Mouse (Mus musculus): ENCODE results near the gene Dnaaf1. TPM values are rescaled to one million over a fixed set of nuclear protein-coding genes. Genes with fewer than 3 reads are reported as not detected.

Gene Dnaaf1
- polyA plus RNA-seq (2015; fragmentation: Nextera tagmentation; extraction: Ambion mirVana): 0.50 and 0.71 TPM in 2 replicates

DNA sequence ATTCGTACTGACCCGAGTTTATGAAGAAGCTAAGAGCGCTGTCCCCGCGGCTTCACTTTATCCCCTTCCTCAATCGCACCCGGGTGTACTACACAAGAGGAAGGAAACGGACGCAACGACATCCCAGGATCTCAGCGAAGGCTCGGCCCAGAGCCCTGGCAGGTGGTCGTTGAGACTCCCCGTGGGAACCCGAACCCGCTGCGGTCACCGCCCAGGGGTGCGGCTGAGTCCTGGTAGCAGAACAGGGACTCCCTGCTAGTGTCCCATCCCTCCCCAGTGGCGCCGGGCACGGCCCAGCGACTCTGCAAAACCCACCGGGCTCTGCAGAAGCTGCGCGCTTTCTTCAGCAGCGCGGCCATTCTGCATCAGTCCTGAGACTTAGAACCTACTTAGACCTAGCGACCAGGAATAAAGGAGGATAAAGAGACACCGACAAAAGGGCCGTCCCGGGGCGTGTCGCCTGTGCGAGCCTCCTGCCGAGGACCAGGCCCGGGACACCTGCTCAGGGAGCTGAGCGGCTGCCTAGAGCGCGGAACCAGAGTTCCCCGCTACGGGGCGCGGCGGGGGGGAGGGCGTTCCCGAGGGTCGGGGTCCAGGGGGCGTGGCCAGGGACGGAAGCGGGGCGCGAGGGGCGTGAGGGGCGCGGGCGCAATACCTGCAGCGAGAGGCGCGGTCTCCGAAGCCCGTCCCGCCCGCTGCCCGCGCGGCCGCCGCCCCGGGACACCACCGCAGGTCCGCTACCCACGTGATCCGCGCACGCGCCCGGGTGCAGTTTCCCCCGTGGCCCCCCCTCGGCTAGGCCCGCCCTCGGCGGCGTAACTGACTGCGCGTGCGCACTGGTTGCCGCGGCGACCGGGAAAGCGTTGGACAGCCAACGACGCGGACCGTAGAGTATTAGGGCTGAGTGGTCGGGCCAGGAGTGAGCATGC, at the start of gene Dnaaf1, which contains the start of gene Hsdl1:
TSS of gene Dnaaf1 (plus strand) at position 799 of the 929 bp plus-strand sequence.
TSS of gene Hsdl1 (minus strand) at position 747 of the 929 bp plus-strand sequence.
- peak; percentile 84 for ATAC-seq (replicated peaks; ENCODE audit: extremely low read depth, insufficient read depth, low FRiP score)
- H3K36me3 ChIP-seq (ENCODE audit: control insufficient read depth, insufficient read depth): no peaks in the 10 kb centered on the region
- H3K4me2 ChIP-seq (ENCODE audit: low read depth, low read length): peak within 1 kb of the TSS; percentile 87
- 0 out of 2 replicates have a peak, but pooled peaks cover 8% of the 10 kb centered on the region for H3K27me3 ChIP-seq (ENCODE audit: control insufficient read depth, insufficient read depth, low read length)
- H3K9ac ChIP-seq (ENCODE audit: low read length): peak within 1 kb of the TSS; percentile 84
- peak within 1 kb of the TSS; percentile 71 for H3K4me3 ChIP-seq (ENCODE audit: low read length)
- under 1% methylated on average over 92 of the region's 97 CpGs for WGBS
- no peaks in the 10 kb centered on the region for H3K9me3 ChIP-seq (replicated peaks; ENCODE audit: control insufficient read depth, low read length)
- H3K27ac ChIP-seq (ENCODE audit: low read length): peak within 1 kb of the TSS; percentile 33
- peaks cover 11% of the 10 kb centered on the region for H3K4me1 ChIP-seq (ENCODE audit: control insufficient read depth, insufficient read depth, low read length)

- Histone ChIP-seq H3K4me2 (ENCODE audit: low read depth, low read length) (no peak overlapping the region), H3K4me1 (ENCODE audit: control insufficient read depth, insufficient read depth, low read length) (no peaks in the 10 kb centered on the region), H3K27me3 (ENCODE audit: control insufficient read depth, insufficient read depth, low read length) (no peaks in the 10 kb centered on the region), H3K36me3 (ENCODE audit: control insufficient read depth, insufficient read depth) (peaks cover 70% of the 10 kb centered on the region), H3K4me3 (ENCODE audit: low read length) (no peak overlapping the region), H3K9ac (ENCODE audit: low read length) (no peak overlapping the region), H3K27ac (ENCODE audit: low read length) (no peak overlapping the region), H3K9me3 (replicated peaks; ENCODE audit: control insufficient read depth, low read length) (no peaks in the 10 kb centered on the region)
- no peak for ATAC-seq (replicated peaks; ENCODE audit: extremely low read depth, insufficient read depth, low FRiP score)
- 85% methylated on average over 7 of the region's 7 CpGs for WGBS
Measured at GRCm38 (mm10) chr8:119528762-119529161, 46.3 kb upstream of the Dnaaf1 start.

DNA sequence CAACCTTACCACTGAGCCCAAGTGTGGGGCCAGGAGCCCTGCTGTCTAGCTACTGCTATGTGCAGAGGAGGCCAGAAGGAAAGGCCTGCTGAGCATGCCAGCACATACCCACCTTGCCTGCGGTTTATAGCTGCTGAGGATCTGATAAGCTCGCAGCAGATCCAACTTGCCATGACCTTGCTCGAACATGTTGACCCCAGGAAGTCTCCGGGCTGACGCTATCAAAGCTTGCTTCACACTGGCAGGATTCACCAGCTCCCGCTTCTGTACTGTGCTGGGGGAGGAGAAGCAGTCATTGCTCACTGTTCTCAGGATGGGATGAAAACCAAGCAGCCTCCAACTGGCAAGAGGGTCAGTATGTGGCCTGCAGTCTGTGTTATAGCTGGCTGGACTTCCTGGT, 44.1 kb upstream of the Dnaaf1 start:
- ATAC-seq (replicated peaks; ENCODE audit: extremely low read depth, insufficient read depth, low FRiP score): no peak
- H3K4me1 ChIP-seq (ENCODE audit: control insufficient read depth, insufficient read depth, low read length): no peaks in the 10 kb centered on the region
- H3K27me3 ChIP-seq (ENCODE audit: control insufficient read depth, insufficient read depth, low read length): no peaks in the 10 kb centered on the region
- no peak overlapping the region for H3K9ac ChIP-seq (ENCODE audit: low read length)
- H3K9me3 ChIP-seq (replicated peaks; ENCODE audit: control insufficient read depth, low read length): no peaks in the 10 kb centered on the region
- H3K4me2 ChIP-seq (ENCODE audit: low read depth, low read length): no peak overlapping the region
- H3K27ac ChIP-seq (ENCODE audit: low read length): no peak overlapping the region
- WGBS: 60% methylated on average over 6 of the region's 6 CpGs
- no peak overlapping the region for H3K4me3 ChIP-seq (ENCODE audit: low read length)
- H3K36me3 ChIP-seq (ENCODE audit: control insufficient read depth, insufficient read depth): peaks cover 70% of the 10 kb centered on the region

GRCm38 (mm10) chr8:119531397-119531796, 43.6 kb upstream of the Dnaaf1 start:
- Histone ChIP-seq H3K4me2 (ENCODE audit: low read depth, low read length) (no peak overlapping the region), H3K9ac (ENCODE audit: low read length) (no peak overlapping the region), H3K27me3 (ENCODE audit: control insufficient read depth, insufficient read depth, low read length) (no peaks in the 10 kb centered on the region), H3K4me3 (ENCODE audit: low read length) (no peak overlapping the region), H3K27ac (ENCODE audit: low read length) (no peak overlapping the region), H3K9me3 (replicated peaks; ENCODE audit: control insufficient read depth, low read length) (no peaks in the 10 kb centered on the region), H3K4me1 (ENCODE audit: control insufficient read depth, insufficient read depth, low read length) (no peaks in the 10 kb centered on the region), H3K36me3 (ENCODE audit: control insufficient read depth, insufficient read depth) (peaks cover 74% of the 10 kb centered on the region)
- WGBS: 92% methylated on average over 3 of the region's 3 CpGs
- ATAC-seq (replicated peaks; ENCODE audit: extremely low read depth, insufficient read depth, low FRiP score): no peak

DNA sequence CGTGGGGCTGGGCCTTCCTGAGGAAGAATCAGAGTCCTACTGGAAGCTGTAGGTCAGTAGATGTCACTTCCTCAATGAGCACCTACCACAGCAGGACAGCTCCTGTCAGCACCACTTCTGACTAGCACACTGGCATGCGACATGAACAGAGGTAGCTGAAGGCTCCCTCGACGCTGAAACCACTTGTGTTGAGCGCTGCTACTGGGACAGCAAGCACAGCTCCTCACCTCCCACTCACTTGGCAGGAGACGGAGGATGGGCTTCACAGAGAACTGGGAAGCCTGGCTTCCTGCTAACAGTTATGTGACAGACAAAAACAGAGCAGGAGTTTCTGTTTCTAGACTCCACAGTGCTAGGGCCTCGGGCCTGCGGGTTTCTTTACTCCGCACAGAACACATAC, 43.1 kb upstream of the Dnaaf1 start:
- H3K4me2 ChIP-seq (ENCODE audit: low read depth, low read length): no peak overlapping the region
- no peaks in the 10 kb centered on the region for H3K9me3 ChIP-seq (replicated peaks; ENCODE audit: control insufficient read depth, low read length)
- no peaks in the 10 kb centered on the region for H3K4me1 ChIP-seq (ENCODE audit: control insufficient read depth, insufficient read depth, low read length)
- peak; percentile 49 for ATAC-seq (replicated peaks; ENCODE audit: extremely low read depth, insufficient read depth, low FRiP score)
- peaks cover 80% of the 10 kb centered on the region for H3K36me3 ChIP-seq (ENCODE audit: control insufficient read depth, insufficient read depth)
- WGBS: 51% methylated on average over 9 of the region's 9 CpGs
- H3K27me3 ChIP-seq (ENCODE audit: control insufficient read depth, insufficient read depth, low read length): no peaks in the 10 kb centered on the region
- H3K4me3 ChIP-seq (ENCODE audit: low read length): no peak overlapping the region
- H3K27ac ChIP-seq (ENCODE audit: low read length): no peak overlapping the region
- no peak overlapping the region for H3K9ac ChIP-seq (ENCODE audit: low read length)

DNA sequence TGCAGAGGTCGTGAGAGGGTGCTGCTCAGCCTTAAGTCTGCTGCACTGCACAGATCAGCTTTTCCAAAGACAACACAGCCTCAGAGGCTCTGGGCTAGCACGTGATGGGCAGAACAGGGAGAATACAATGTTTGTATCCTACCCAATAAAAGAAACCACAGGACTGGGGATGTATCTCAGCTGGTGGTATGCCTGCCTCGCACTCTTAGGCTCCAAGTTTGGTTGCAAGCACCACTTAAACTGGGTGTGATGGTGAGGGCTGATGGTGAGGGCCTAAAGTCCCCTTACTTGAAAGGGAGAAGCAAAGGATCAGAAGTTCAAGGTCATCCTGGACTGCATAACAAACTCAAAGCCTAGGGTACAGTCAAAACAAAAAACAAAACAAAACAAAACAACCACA, 30.4 kb upstream of the Dnaaf1 start:
- no peaks in the 10 kb centered on the region for H3K9me3 ChIP-seq (replicated peaks; ENCODE audit: control insufficient read depth, low read length)
- H3K9ac ChIP-seq (ENCODE audit: low read length): no peak overlapping the region
- no peak for ATAC-seq (replicated peaks; ENCODE audit: extremely low read depth, insufficient read depth, low FRiP score)
- H3K27ac ChIP-seq (ENCODE audit: low read length): no peak overlapping the region
- no peaks in the 10 kb centered on the region for H3K27me3 ChIP-seq (ENCODE audit: control insufficient read depth, insufficient read depth, low read length)
- H3K36me3 ChIP-seq (ENCODE audit: control insufficient read depth, insufficient read depth): peaks cover 55% of the 10 kb centered on the region
- 83% methylated on average over 3 of the region's 3 CpGs for WGBS
- H3K4me1 ChIP-seq (ENCODE audit: control insufficient read depth, insufficient read depth, low read length): 0 out of 2 replicates have a peak, but pooled peaks cover 2% of the 10 kb centered on the region
- no peak overlapping the region for H3K4me2 ChIP-seq (ENCODE audit: low read depth, low read length)
- H3K4me3 ChIP-seq (ENCODE audit: low read length): no peak overlapping the region

GRCm38 (mm10) chr8:119545180-119545579, 29.9 kb upstream of the Dnaaf1 start:
- Histone ChIP-seq H3K36me3 (ENCODE audit: control insufficient read depth, insufficient read depth) (peaks cover 49% of the 10 kb centered on the region), H3K9ac (ENCODE audit: low read length) (no peak overlapping the region), H3K27me3 (ENCODE audit: control insufficient read depth, insufficient read depth, low read length) (no peaks in the 10 kb centered on the region), H3K4me2 (ENCODE audit: low read depth, low read length) (no peak overlapping the region), H3K27ac (ENCODE audit: low read length) (no peak overlapping the region), H3K4me1 (ENCODE audit: control insufficient read depth, insufficient read depth, low read length) (0 out of 2 replicates have a peak, but pooled peaks cover 2% of the 10 kb centered on the region), H3K4me3 (ENCODE audit: low read length) (no peak overlapping the region), H3K9me3 (replicated peaks; ENCODE audit: control insufficient read depth, low read length) (no peaks in the 10 kb centered on the region)
- no peak for ATAC-seq (replicated peaks; ENCODE audit: extremely low read depth, insufficient read depth, low FRiP score)
- 75% methylated on average over 6 of the region's 6 CpGs for WGBS

DNA sequence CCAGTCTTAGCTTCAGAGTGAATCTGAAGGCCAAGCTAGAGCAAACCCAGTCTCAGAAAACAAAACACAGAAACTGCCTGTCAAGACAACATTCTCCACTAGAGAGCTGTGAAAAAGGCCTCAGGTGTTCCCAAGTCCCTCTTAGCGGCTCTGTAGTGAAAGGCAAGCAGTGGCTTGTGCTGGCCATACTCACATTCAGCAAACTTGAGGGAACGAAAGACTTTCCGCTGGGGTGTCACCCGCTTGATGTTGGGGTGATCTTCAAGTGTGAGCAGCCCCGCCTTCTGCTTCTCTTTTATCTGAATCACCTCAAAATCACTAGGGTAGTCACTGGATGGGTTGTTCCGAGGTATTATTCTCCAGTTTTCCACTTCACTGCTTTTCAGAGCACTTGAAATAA, 29.2 kb upstream of the Dnaaf1 start:
- H3K36me3 ChIP-seq (ENCODE audit: control insufficient read depth, insufficient read depth): peaks cover 44% of the 10 kb centered on the region
- no peak overlapping the region for H3K4me2 ChIP-seq (ENCODE audit: low read depth, low read length)
- no peaks in the 10 kb centered on the region for H3K9me3 ChIP-seq (replicated peaks; ENCODE audit: control insufficient read depth, low read length)
- WGBS: 94% methylated on average over 6 of the region's 6 CpGs
- no peak overlapping the region for H3K9ac ChIP-seq (ENCODE audit: low read length)
- no peak overlapping the region for H3K4me3 ChIP-seq (ENCODE audit: low read length)
- no peak for ATAC-seq (replicated peaks; ENCODE audit: extremely low read depth, insufficient read depth, low FRiP score)
- 0 out of 2 replicates have a peak, but pooled peaks cover 2% of the 10 kb centered on the region for H3K4me1 ChIP-seq (ENCODE audit: control insufficient read depth, insufficient read depth, low read length)
- no peaks in the 10 kb centered on the region for H3K27me3 ChIP-seq (ENCODE audit: control insufficient read depth, insufficient read depth, low read length)
- H3K27ac ChIP-seq (ENCODE audit: low read length): no peak overlapping the region

- no peak overlapping the region for H3K4me3 ChIP-seq (ENCODE audit: low read length)
- H3K4me1 ChIP-seq (ENCODE audit: control insufficient read depth, insufficient read depth, low read length): 0 out of 2 replicates have a peak, but pooled peaks cover 2% of the 10 kb centered on the region
- H3K9me3 ChIP-seq (replicated peaks; ENCODE audit: control insufficient read depth, low read length): no peaks in the 10 kb centered on the region
- ATAC-seq (replicated peaks; ENCODE audit: extremely low read depth, insufficient read depth, low FRiP score): peak; percentile 41; the same call in 1 of the 2 replicates
- H3K9ac ChIP-seq (ENCODE audit: low read length): no peak overlapping the region
- H3K4me2 ChIP-seq (ENCODE audit: low read depth, low read length): no peak overlapping the region
- H3K36me3 ChIP-seq (ENCODE audit: control insufficient read depth, insufficient read depth): peaks cover 32% of the 10 kb centered on the region
- no peak overlapping the region for H3K27ac ChIP-seq (ENCODE audit: low read length)
- WGBS: 71% methylated on average over 18 of the region's 18 CpGs
- H3K27me3 ChIP-seq (ENCODE audit: control insufficient read depth, insufficient read depth, low read length): no peaks in the 10 kb centered on the region
Measured at GRCm38 (mm10) chr8:119547019-119547691, 27.9 kb upstream of the Dnaaf1 start.
